Mouse (Mus musculus) testis, adult 2 months (tissue): ENCODE data around the gene Gm49387.

ENCODE experiments used
- CTCF ChIP-seq: fragments of 200-500 bp; IDR thresholded peaks from 2 replicates; pipeline ENCODE4 v1.5.1; 2012; ENCODE audit warnings: low read depth, mild to moderate bottlenecking, inconsistent platforms, low read length, moderate library complexity; ENCODE audit not compliant: control insufficient read depth, insufficient read depth, insufficient replicate concordance
- POLR2A ChIP-seq: fragments of 200-500 bp; IDR thresholded peaks from 2 replicates; pipeline ENCODE4 v1.6.1; 2012; ENCODE audit warnings: low read depth, mild to moderate bottlenecking, inconsistent platforms, low read length, moderate library complexity; ENCODE audit not compliant: control insufficient read depth

- TF ChIP-seq POLR2A = no peak
- TF ChIP-seq CTCF = no peak
Observed at GRCm38 (mm10) chr14:31664903-31665565, 24.4 kb upstream of the Gm49387 start.
